Mouse (Mus musculus) liver, embryonic 14.5 days (tissue): ENCODE data around the gene Araf. TPM values are rescaled to one million over a fixed set of nuclear protein-coding genes. Genes with fewer than 3 reads are reported as not detected.
"Not testable (repeated sequence)": the region's sequence is repeated elsewhere in the genome, so short reads cannot be mapped to it uniquely, and the experiment has no call there.

Experiments used
- ATAC-seq: fragments of 200-750 bp; cut with Nextera tagmentation; 2 replicates; pipeline ENCODE4 v1.8.0; 2017; ENCODE audit warnings: moderate number of reproducible peaks, mild to moderate bottlenecking, moderate library complexity; ENCODE audit not compliant: insufficient read depth
- DNase-seq, 3 experiments: peaks; one replicate each; pipeline ENCODE4 v3.0.0-alpha.2; 2012 to 2013; ENCODE audit warnings: low read depth in 3 of 3, low spot score in 3 of 3
- H3K27ac ChIP-seq: fragments of 300-500 bp; sonication (generic); 2 replicates; pipeline ENCODE4 v1.5.1; 2014; ENCODE audit warnings: moderate library complexity, mild to moderate bottlenecking, control low read depth, inconsistent platforms
- H3K27me3 ChIP-seq: fragments of 300-500 bp; sonication (generic); 2 replicates; pipeline ENCODE4 v1.6.1; 2014; ENCODE audit warnings: mild to moderate bottlenecking, low read length, moderate library complexity; ENCODE audit not compliant: control insufficient read depth, insufficient read depth
- H3K36me3 ChIP-seq: fragments of 300-500 bp; sonication (generic); replicated peaks from 2 replicates; pipeline ENCODE4 v1.6.1; 2014; ENCODE audit warnings: low read depth; ENCODE audit not compliant: control insufficient read depth, insufficient read depth
- H3K4me1 ChIP-seq, 2 experiments: fragments of 200-500 bp in 1 of 2; fragments of 300-500 bp in 1 of 2; sonication (generic) in 1 of 2; replicated peaks; 2 replicates each; pipeline ENCODE4 v1.6.1; 2012 to 2014; ENCODE audit warnings: antibody characterized with exemption in 1 of 2, inconsistent platforms in 1 of 2, low read length in 1 of 2; ENCODE audit not compliant: control insufficient read depth in 2 of 2, insufficient read depth in 2 of 2
- H3K4me2 ChIP-seq: fragments of 300-500 bp; sonication (generic); 2 replicates; pipeline ENCODE4 v1.6.1; 2014; ENCODE audit warnings: low read depth, mild to moderate bottlenecking, control low read depth, moderate library complexity
- H3K4me3 ChIP-seq, 2 experiments: fragments of 200-500 bp in 1 of 2; fragments of 300-500 bp in 1 of 2; sonication (generic) in 1 of 2; 2 replicates each; pipeline ENCODE4 v1.5.1; 2012 to 2014; ENCODE audit warnings: low read depth in 2 of 2, low read length in 2 of 2, mild to moderate bottlenecking in 2 of 2, control low read depth in 1 of 2, inconsistent platforms in 1 of 2, moderate library complexity in 1 of 2; ENCODE audit not compliant: insufficient read depth in 1 of 2
- H3K9ac ChIP-seq: fragments of 300-500 bp; sonication (generic); replicated peaks from 2 replicates; pipeline ENCODE4 v1.6.1; 2014; ENCODE audit warnings: mild to moderate bottlenecking, control low read depth, moderate library complexity
- H3K9me3 ChIP-seq: fragments of 300-500 bp; sonication (generic); 2 replicates; pipeline ENCODE4 v1.6.1; 2016; ENCODE audit warnings: low read length, mixed read lengths; ENCODE audit not compliant: control insufficient read depth
- CTCF ChIP-seq: IDR thresholded peaks from 2 replicates; pipeline ENCODE4 v1.5.1; 2016; ENCODE audit warnings: antibody characterized with exemption, low read depth, control low read depth
- EP300 ChIP-seq: IDR thresholded peaks from 2 replicates; pipeline ENCODE4 v1.6.1; 2016; ENCODE audit warnings: antibody characterized with exemption, low read depth
- WGBS: fragments of 180-500 bp; shearing (Covaris S2); extraction: QIAGEN DNeasy Blood & Tissue Kit; methylation state at CpG from one replicate; pipeline ENCODE4 v1.1.7; 2014; ENCODE audit not compliant: insufficient replicate concordance; 5-methylcytosine and 5-hydroxymethylcytosine counted together
- polyA plus RNA-seq, 2 experiments: library from polyadenylated mRNA; depleted of rRNA in 1 of 2; stranded (reverse) in 1 of 2; unstranded in 1 of 2; fragments of >200 nt; fragmentation: Nextera tagmentation in 1 of 2; extraction: Ambion mirVana in 1 of 2; gene quantifications; 2 replicates each; pipeline versions ENCODE4 v1.2.1 to v1.2.3; 2012 to 2014

Gene Araf
- polyA plus RNA-seq, 2 experiments = 33.3 to 38.3 TPM

DNA sequence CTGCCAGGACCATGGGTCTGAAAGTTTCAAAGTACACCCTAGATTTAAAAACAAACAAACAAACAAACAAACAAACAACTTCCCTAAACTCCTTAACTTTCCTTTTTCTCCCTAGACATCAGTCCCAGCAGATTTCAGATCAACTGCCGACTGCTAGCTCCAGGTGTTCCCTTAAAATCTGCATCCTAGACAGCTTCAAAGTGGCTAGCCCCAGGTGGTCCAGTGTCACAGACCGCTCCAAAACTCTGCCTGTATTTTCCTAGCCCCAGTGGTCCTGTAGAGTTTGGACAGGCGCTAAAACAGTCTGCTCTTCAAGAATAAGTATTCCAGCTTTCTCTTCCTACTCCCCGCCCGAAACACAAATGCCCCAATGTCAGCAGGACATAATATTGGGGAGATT, 3.4 kb upstream of the Araf start:
- Histone ChIP-seq H3K4me1 (peaks cover 7 to 22% of the 10 kb centered on the region in 2 experiments), H3K4me2 (no peak overlapping the region), H3K9me3 (no peaks in the 10 kb centered on the region), H3K36me3 (no peaks in the 10 kb centered on the region), H3K9ac (no peak overlapping the region), H3K4me3 (no peak overlapping the region), H3K27me3 (no peaks in the 10 kb centered on the region), H3K27ac (no peak overlapping the region)
- WGBS = 46% methylated on average over 5 of the region's 5 CpGs
- no peak for TF ChIP-seq CTCF
- TF ChIP-seq EP300 = no peak
- ATAC-seq = no peak
- no peak for DNase-seq

DNA sequence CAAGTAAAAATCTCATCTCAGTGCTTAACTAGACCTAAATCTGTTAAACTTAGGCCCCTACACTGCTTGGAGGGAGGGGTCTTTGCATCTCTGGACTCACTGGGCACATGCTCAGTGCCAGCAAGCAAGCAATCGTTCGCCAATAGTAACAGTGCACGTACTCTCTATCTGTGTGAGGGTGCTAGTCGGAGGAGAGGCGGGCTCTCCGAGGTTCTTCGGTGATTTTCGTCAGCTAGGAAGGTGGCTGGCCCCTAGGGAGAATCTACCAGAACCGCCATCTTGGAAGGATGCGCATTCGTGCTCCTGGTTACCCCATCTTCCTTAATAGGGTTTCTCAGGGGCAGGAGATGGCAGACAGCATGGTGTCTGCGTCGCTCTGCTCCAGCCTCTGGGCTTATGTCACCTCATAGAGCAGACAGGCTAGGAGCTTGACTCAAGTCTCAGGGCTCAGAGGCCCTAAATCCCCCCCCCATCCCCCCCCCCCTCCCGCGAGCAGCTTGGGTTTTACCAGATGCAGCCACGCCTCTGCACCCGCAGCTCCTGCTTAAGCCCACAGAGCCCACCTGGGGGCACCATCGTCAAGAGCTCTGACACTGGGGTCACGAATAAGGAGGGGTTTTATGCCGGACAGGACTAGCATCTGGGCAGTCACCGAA, 655 bp downstream of the Araf start:
- Histone ChIP-seq H3K27me3 (no peaks in the 10 kb centered on the region), H3K36me3 (no peaks in the 10 kb centered on the region), H3K9me3 (no peaks in the 10 kb centered on the region), H3K27ac (peak overlapping the region; percentile 66), H3K4me2 (peak overlapping the region; percentile 81), H3K4me1 (peaks cover 0 to 5% of the 10 kb centered on the region in 2 experiments; a peak in 2 of 4 replicates), H3K4me3 (peak overlapping the region; percentile 51 to 91), H3K9ac (peak overlapping the region; percentile 66)
- TF ChIP-seq EP300 (no peak), CTCF (peak; percentile 25; the same call in 1 of the 2 replicates)
- peak; percentile 58 to 64 (median 64) for DNase-seq
- peak; percentile 94 for ATAC-seq
- WGBS = 5% methylated on average over 19 of the region's 21 CpGs

- Histone ChIP-seq H3K4me2 (peak overlapping the region; percentile 81), H3K9me3 (no peaks in the 10 kb centered on the region), H3K4me3 (peak overlapping the region; percentile 51 to 91), H3K36me3 (no peaks in the 10 kb centered on the region), H3K9ac (peak overlapping the region; percentile 66), H3K27me3 (no peaks in the 10 kb centered on the region), H3K27ac (peak overlapping the region; percentile 66; the same call in 1 of the 2 replicates), H3K4me1 (peaks cover 0 to 5% of the 10 kb centered on the region in 2 experiments; a peak in 2 of 4 replicates)
- ATAC-seq (peak; percentile 12; the same call in 1 of the 2 replicates), DNase-seq (no peak)
- 24% methylated on average over 7 of the region's 7 CpGs for WGBS
- TF ChIP-seq EP300 = no peak
- no peak for TF ChIP-seq CTCF
Measured at GRCm38 (mm10) chrX:20798797-20799147, 1.2 kb downstream of the Araf start.

GRCm38 (mm10) chrX:20801456-20801855, 3.8 kb downstream of the Araf start:
- TF ChIP-seq CTCF (no peak), EP300 (no peak)
- no peaks in the 10 kb centered on the region for H3K36me3 ChIP-seq
- H3K4me2 ChIP-seq = no peak overlapping the region
- H3K4me1 ChIP-seq = peaks cover 0 to 5% of the 10 kb centered on the region in 2 experiments; a peak in 2 of 4 replicates
- no peak for DNase-seq
- no peak for ATAC-seq
- H3K9me3 ChIP-seq = no peaks in the 10 kb centered on the region
- H3K9ac ChIP-seq = no peak overlapping the region
- no peaks in the 10 kb centered on the region for H3K27me3 ChIP-seq
- 47% methylated on average over 2 of the region's 2 CpGs for WGBS
- no peak overlapping the region for H3K27ac ChIP-seq
- no peak overlapping the region for H3K4me3 ChIP-seq

- H3K4me3 ChIP-seq, H3K27ac ChIP-seq, H3K27me3 ChIP-seq, H3K4me1 ChIP-seq, ATAC-seq, H3K36me3 ChIP-seq, H3K9me3 ChIP-seq, DNase-seq, H3K4me2 ChIP-seq, H3K9ac ChIP-seq: not testable (repeated sequence)
- WGBS = 23% methylated on average over 1 of the region's 1 CpGs
Measured at GRCm38 (mm10) chrX:20804301-20804700, 6.7 kb downstream of the Araf start.
